Mouse (Mus musculus) stomach, embryonic 14.5 days (tissue): Measurements from ENCODE around the gene Upk2. TPM values are rescaled to one million over a fixed set of nuclear protein-coding genes. Genes with fewer than 3 reads are reported as not detected.

Experiments used
- ATAC-seq: fragments of 200-750 bp; cut with Nextera tagmentation; 2 replicates; pipeline ENCODE4 v1.8.0; 2017; ENCODE audit warnings: low read depth, moderate TSS enrichment; ENCODE audit not compliant: insufficient number of reproducible peaks, insufficient read depth, low FRiP score
- H3K27ac ChIP-seq: fragments of 300-500 bp; sonication (generic); 2 replicates; pipeline ENCODE4 v1.5.1; 2014; ENCODE audit warnings: mild to moderate bottlenecking, low read length, moderate library complexity, mixed read lengths
- H3K27me3 ChIP-seq: fragments of 300-500 bp; sonication (generic); 2 replicates; pipeline ENCODE4 v1.6.1; 2014; ENCODE audit warnings: low read length, control low read depth, mixed read lengths; ENCODE audit not compliant: control insufficient read depth, insufficient read depth
- H3K36me3 ChIP-seq: fragments of 300-500 bp; sonication (generic); 2 replicates; pipeline ENCODE4 v1.6.1; 2014; ENCODE audit warnings: mild to moderate bottlenecking, control low read depth, low read length, moderate library complexity, mixed read lengths; ENCODE audit not compliant: control insufficient read depth, insufficient read depth
- H3K4me1 ChIP-seq: fragments of 300-500 bp; sonication (generic); 2 replicates; pipeline ENCODE4 v1.6.1; 2014; ENCODE audit warnings: low read length, control low read depth, mixed read lengths; ENCODE audit not compliant: control insufficient read depth, insufficient read depth
- H3K4me2 ChIP-seq: fragments of 300-500 bp; sonication (generic); replicated peaks from 2 replicates; pipeline ENCODE4 v1.6.1; 2014; ENCODE audit warnings: low read depth, low read length, control low read depth
- H3K4me3 ChIP-seq: fragments of 300-500 bp; sonication (generic); 2 replicates; pipeline ENCODE4 v1.5.1; 2014; ENCODE audit warnings: low read depth, low read length, control low read depth
- H3K9ac ChIP-seq: fragments of 300-500 bp; sonication (generic); replicated peaks from 2 replicates; pipeline ENCODE4 v1.6.1; 2014; ENCODE audit warnings: low read depth, mild to moderate bottlenecking, control low read depth, low read length, moderate library complexity, mixed read lengths
- H3K9me3 ChIP-seq: fragments of 300-500 bp; sonication (generic); 2 replicates; pipeline ENCODE4 v1.6.1; 2016; ENCODE audit warnings: low read depth, low read length, control low read depth; ENCODE audit not compliant: control insufficient read depth
- WGBS: fragments of 180-500 bp; shearing (Covaris S2); extraction: QIAGEN DNeasy Blood & Tissue Kit; methylation state at CpG from one replicate; pipeline ENCODE4 v1.1.7; 2014; 5-methylcytosine and 5-hydroxymethylcytosine counted together
- polyA plus RNA-seq: library from polyadenylated mRNA; unstranded; fragments of >200 nt; fragmentation: Nextera tagmentation; extraction: Ambion mirVana; gene quantifications from 2 replicates; pipeline ENCODE4 v1.2.1, GENCODE M21; 2014

Upk2 gene
- polyA plus RNA-seq, 1 experiment from 2014 or later = 25.9 TPM

DNA sequence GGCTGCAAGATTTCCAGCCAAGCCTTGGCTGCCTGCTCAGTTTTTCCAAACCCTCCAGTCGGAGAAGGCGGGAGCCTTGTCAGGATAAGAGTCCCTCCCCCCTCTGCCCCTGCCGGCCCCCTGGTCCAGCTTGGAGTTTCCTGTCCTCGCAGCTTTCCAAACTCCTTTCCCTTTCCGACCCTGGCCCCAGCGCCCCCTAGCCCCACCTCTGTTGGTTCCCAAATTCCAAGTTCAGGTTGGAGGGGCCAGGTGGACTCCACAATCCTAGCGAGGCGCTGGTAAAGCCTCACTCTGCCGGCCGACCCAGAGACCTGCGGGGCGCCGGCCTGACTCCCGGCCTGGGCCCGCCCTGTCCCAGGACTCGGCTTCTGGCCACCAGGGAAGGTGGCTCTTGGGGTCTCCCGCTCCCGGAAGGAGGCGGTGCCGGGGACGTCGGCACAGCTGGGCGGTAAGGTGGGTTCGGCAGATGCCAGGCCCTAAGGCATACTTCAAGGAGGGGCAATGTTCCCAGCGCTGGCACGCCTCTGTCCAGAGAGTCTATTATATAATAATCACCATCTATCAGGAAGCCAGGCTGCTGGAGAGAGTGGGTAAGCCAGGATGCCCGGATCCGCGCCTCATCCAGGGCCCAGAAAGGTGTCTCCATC lies 24.3 kb upstream of the Upk2 start:
- ATAC-seq = peak; percentile 57

DNA sequence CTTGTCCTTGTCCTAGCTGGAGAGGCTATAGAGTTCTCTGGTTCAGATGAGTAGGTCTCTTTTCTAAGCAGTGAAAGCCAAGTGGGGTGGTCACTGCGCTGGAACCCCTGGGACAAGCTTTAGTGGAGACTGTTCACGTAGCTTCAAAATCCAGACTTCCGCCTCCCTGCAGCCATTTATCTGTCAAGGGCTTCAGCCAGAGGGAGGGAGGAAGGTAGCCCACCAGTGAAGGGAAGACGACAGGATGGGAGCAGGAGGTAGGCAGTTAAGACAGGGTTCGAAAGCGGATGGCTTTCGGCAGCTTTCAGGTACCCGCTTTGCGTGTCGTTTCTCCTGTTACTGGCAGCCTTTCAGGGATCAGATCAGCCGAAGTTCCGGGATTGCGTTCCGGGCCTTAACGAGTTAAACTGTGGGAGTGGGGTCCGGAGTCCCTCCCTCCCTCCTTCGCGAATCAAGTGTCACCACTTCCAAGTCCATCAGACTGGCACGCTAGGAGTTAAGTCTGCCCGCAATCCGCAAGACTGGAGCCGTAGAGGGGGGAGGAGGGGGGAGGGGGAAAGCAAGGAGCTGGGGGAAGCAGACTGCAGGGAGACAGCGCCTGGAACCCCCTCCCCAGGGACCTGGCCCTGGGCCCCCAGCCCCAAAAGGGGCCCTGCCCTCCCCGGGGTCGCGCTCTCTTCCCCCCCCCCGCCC lies 23.6 kb upstream of the Upk2 start:
- Histone ChIP-seq H3K36me3 (no peaks in the 10 kb centered on the region), H3K4me3 (peak overlapping the region; percentile 77), H3K4me1 (peaks cover 10% of the 10 kb centered on the region; the same call in 1 of the 2 replicates), H3K4me2 (peak overlapping the region; percentile 82), H3K9me3 (no peaks in the 10 kb centered on the region), H3K27me3 (no peaks in the 10 kb centered on the region), H3K9ac (peak overlapping the region; percentile 71), H3K27ac (peak overlapping the region; percentile 99)
- under 1% methylated on average over 24 of the region's 27 CpGs for WGBS
- peak; percentile 64 for ATAC-seq

More for the DNA sequence above, 24.3 kb upstream of the Upk2 start:
- no peaks in the 10 kb centered on the region for H3K36me3 ChIP-seq
- H3K9ac ChIP-seq = peak overlapping the region; percentile 71
- H3K4me2 ChIP-seq = peak overlapping the region; percentile 82
- H3K9me3 ChIP-seq = no peaks in the 10 kb centered on the region
- H3K27me3 ChIP-seq = no peaks in the 10 kb centered on the region
- H3K27ac ChIP-seq = peak overlapping the region; percentile 99
- H3K4me3 ChIP-seq = peak overlapping the region; percentile 77
- WGBS = under 1% methylated on average over 29 of the region's 29 CpGs
- peaks cover 10% of the 10 kb centered on the region; the same call in 1 of the 2 replicates for H3K4me1 ChIP-seq

DNA sequence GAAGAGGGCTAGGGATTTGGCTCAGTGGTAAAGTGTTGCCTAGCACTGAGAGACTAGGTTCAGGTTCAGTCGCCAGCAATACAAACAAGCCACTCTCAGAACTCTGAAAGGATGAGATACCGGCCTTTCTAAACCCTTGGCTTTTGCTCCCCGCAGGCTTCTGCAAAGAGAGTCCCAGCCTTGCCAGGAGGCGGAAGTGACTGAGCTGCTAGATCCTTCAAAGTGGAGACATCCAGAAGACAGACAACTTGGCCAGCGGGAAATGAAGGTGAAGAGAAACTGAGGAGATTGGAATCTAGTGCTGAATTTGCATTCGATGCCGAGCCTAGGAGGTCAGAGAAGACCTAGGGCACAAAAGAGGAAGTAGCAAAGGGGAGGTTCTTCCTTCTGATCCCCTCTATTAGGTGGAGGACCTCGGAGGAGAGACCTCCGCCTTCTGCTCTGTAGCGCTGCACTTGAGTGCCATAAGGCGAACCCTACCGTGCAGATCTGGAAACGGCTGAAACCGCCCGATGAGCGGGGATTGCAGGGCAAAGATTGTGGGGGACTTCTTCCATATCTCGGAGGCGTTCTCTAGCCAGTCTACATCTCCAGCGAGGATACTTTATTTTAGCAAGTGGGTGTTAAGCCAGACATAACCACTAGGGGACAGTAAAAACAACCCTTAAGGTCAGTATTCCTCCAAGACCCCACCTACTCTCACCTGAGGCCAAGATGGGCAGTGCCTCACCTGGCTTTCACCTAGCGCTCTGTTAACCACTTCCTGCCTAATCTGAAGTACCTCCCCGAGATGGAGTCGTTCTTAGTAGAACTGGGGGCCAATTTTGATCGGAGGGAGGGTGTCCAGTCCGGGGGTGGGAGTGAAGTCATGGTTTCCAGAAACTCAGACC lies 22.8 kb upstream of the Upk2 start:
- H3K36me3 ChIP-seq = no peaks in the 10 kb centered on the region
- peak overlapping the region; percentile 82 for H3K4me2 ChIP-seq
- no peaks in the 10 kb centered on the region for H3K9me3 ChIP-seq
- no peak for ATAC-seq
- peak overlapping the region; percentile 99 for H3K27ac ChIP-seq
- H3K9ac ChIP-seq = peak overlapping the region; percentile 8; the same call in 1 of the 2 replicates
- no peaks in the 10 kb centered on the region for H3K27me3 ChIP-seq
- H3K4me3 ChIP-seq = peak overlapping the region; percentile 77
- H3K4me1 ChIP-seq = peaks cover 10% of the 10 kb centered on the region; the same call in 1 of the 2 replicates
- 5% methylated on average over 24 of the region's 24 CpGs for WGBS

DNA sequence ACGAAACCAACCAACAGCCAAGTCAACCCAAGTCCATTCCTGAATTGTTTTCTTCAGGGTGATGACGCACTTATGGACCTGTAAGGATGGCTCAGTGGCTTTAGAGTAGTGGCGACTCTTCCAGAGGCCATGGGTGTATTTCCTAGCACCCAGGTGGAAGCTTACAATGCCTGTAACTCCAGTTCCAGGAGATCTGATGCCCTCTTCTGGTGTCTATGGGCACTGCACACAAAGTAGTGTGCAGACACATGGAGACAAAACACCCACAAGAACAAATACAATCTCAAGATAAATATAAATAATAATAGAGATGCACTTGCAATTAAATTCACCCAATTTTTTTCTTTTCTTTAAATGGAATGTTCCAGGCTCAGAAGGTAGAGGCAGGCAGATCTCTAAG lies 21.2 kb upstream of the Upk2 start:
- Histone ChIP-seq H3K27me3 (no peaks in the 10 kb centered on the region), H3K4me1 (peaks cover 10% of the 10 kb centered on the region; the same call in 1 of the 2 replicates), H3K4me2 (no peak overlapping the region), H3K9me3 (no peaks in the 10 kb centered on the region), H3K36me3 (no peaks in the 10 kb centered on the region), H3K27ac (no peak overlapping the region), H3K9ac (no peak overlapping the region), H3K4me3 (no peak overlapping the region)
- no peak for ATAC-seq
- WGBS = 95% methylated on average over 3 of the region's 3 CpGs

DNA sequence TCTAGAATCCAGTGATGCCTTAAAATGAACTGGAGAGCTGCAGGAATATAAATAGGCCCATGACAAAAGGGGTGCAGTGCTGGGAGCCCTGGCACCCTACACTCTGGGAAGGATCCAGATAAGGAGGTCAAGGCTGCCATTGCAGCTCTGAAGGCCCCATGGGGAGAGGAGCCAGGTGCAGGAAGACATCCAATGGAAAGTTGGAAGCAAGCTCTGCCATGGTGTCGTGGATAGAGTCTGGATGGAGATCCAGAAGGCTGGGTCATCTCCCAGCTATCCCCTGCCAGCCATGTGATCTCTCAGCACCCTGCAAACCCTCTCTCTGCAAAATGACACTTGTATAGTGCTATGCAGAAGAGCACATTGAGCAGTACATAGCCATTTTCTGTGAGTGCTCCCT lies 19.6 kb upstream of the Upk2 start:
- Histone ChIP-seq H3K9ac (no peak overlapping the region), H3K9me3 (no peaks in the 10 kb centered on the region), H3K36me3 (no peaks in the 10 kb centered on the region), H3K4me1 (peaks cover 8% of the 10 kb centered on the region; the same call in 1 of the 2 replicates), H3K27me3 (no peaks in the 10 kb centered on the region), H3K27ac (no peak overlapping the region), H3K4me3 (no peak overlapping the region), H3K4me2 (no peak overlapping the region)
- 30% methylated on average over 1 of the region's 1 CpGs for WGBS
- no peak for ATAC-seq

DNA sequence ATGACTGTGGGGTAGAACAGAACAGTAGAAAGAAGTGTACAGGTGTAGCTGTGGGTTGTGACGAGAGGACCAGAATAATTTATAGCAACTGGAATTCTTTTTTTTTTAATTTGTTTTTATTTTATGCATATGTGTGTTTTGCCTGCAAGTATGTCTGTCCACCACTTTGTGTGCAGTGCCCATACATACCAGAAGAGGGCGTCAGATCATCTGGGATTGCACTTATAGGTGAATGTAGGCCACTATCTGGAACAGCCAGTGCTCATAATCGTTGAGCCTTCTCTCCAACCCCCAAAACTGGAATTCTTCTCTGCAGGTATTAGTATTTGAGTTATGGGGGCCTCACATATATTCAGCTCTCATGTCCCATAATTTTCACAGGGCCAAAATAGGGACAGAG lies 18.4 kb upstream of the Upk2 start:
- no peak overlapping the region for H3K27ac ChIP-seq
- WGBS = 61% methylated on average over 3 of the region's 3 CpGs
- no peaks in the 10 kb centered on the region for H3K27me3 ChIP-seq
- no peak overlapping the region for H3K4me2 ChIP-seq
- no peak for ATAC-seq
- no peak overlapping the region for H3K4me3 ChIP-seq
- H3K4me1 ChIP-seq = peaks cover 8% of the 10 kb centered on the region; the same call in 1 of the 2 replicates
- H3K9me3 ChIP-seq = no peaks in the 10 kb centered on the region
- H3K36me3 ChIP-seq = no peaks in the 10 kb centered on the region
- no peak overlapping the region for H3K9ac ChIP-seq

DNA sequence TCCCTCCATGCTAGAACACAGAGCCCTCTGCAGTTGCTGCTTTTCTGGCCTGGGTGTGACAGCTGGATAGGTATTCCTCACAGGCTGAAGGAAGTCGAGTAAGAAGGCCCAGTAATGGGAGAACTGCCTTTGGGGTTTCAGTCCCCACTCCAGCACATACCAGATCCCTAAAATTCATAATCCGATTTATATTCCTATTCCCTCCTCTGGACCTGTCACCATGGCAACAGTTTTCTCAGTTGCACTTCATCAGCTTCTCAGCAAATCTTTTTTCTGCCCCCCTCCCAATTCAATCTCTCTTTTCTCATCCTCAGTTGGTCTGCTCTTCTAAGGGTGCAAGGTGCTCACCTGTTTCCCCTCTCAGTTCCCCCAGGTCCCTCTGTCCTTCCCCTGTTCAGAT lies 14.0 kb upstream of the Upk2 start:
- H3K27me3 ChIP-seq = no peaks in the 10 kb centered on the region
- no peaks in the 10 kb centered on the region for H3K36me3 ChIP-seq
- H3K27ac ChIP-seq = no peak overlapping the region
- WGBS = 41% methylated on average over 2 of the region's 2 CpGs
- H3K9ac ChIP-seq = no peak overlapping the region
- H3K4me3 ChIP-seq = no peak overlapping the region
- H3K4me1 ChIP-seq = no peaks in the 10 kb centered on the region
- H3K4me2 ChIP-seq = no peak overlapping the region
- ATAC-seq = no peak
- no peaks in the 10 kb centered on the region for H3K9me3 ChIP-seq

DNA sequence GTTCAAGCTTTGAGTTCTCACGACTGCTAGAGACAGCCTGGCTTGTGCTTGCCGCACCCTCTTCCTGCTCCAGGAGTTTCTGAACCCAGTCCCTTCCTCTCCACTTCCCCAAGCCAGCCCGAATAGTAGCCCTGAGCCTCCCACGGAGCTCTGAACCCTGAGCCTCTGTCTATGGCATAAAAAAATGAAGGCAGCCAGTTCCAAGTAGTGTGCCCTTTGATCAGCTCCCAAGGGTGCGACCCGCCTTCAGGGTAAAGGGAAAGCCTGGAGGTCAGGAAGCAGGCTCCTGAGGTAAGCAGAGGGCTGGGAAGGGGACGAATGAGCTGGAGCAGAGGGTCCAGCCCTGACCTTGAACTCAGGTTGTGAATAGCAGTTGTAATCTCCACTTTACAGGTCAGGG lies 13.4 kb upstream of the Upk2 start:
- WGBS = 52% methylated on average over 7 of the region's 7 CpGs
- ATAC-seq = no peak
- no peaks in the 10 kb centered on the region for H3K27me3 ChIP-seq

More for the DNA sequence above, 13.4 kb upstream of the Upk2 start:
- H3K27ac ChIP-seq = no peak overlapping the region
- H3K4me1 ChIP-seq = no peaks in the 10 kb centered on the region
- no peak overlapping the region for H3K9ac ChIP-seq
- H3K36me3 ChIP-seq = no peaks in the 10 kb centered on the region
- H3K4me2 ChIP-seq = no peak overlapping the region
- H3K4me3 ChIP-seq = no peak overlapping the region
- no peaks in the 10 kb centered on the region for H3K9me3 ChIP-seq
